Mouse (Mus musculus) cortical plate, adult 2 months (tissue): ENCODE data around the gene Igdcc4.

Source experiments
- CTCF ChIP-seq: fragments of 200-500 bp; IDR thresholded peaks from 2 replicates; pipeline ENCODE4 v1.5.1; 2011; ENCODE audit warnings: mild to moderate bottlenecking, control low read depth, low read length; ENCODE audit not compliant: insufficient read depth; ENCODE audit errors: extremely low read depth
- POLR2A ChIP-seq: fragments of 200-500 bp; IDR thresholded peaks from 2 replicates; pipeline ENCODE4 v1.6.1; 2011; ENCODE audit warnings: mild to moderate bottlenecking, low read length, control low read depth; ENCODE audit not compliant: insufficient read depth; ENCODE audit errors: extremely low read depth

- TF ChIP-seq CTCF (no peak), POLR2A (no peak)
Observed at GRCm38 (mm10) chr9:65162711-65163639, 61.7 kb downstream of the Igdcc4 start.
